Mouse (Mus musculus) forebrain, embryonic 12.5 days (tissue): Measurements from ENCODE around the gene Dgkz. TPM values are rescaled to one million over a fixed set of nuclear protein-coding genes. Genes with fewer than 3 reads are reported as not detected.

Source experiments
- ATAC-seq: fragments of 200-750 bp; cut with Nextera tagmentation; 2 replicates; pipeline ENCODE4 v1.8.0; 2017; ENCODE audit warnings: moderate TSS enrichment; ENCODE audit not compliant: low FRiP score
- H3K27ac ChIP-seq: fragments of 300-500 bp; sonication (generic); 2 replicates; pipeline ENCODE4 v1.5.1; 2016; ENCODE audit warnings: mild to moderate bottlenecking
- H3K27me3 ChIP-seq: fragments of 300-500 bp; sonication (generic); 2 replicates; pipeline ENCODE4 v1.6.1; 2016; ENCODE audit warnings: mild to moderate bottlenecking
- H3K36me3 ChIP-seq: fragments of 300-500 bp; sonication (generic); replicated peaks from 2 replicates; pipeline ENCODE4 v1.6.1; 2016; ENCODE audit warnings: mild to moderate bottlenecking
- H3K4me1 ChIP-seq: fragments of 300-500 bp; sonication (generic); 2 replicates; pipeline ENCODE4 v1.6.1; 2016
- H3K4me2 ChIP-seq: fragments of 300-500 bp; sonication (generic); 2 replicates; pipeline ENCODE4 v1.6.1; 2016; ENCODE audit warnings: mild to moderate bottlenecking, moderate library complexity
- H3K4me3 ChIP-seq: fragments of 300-500 bp; sonication (generic); replicated peaks from 2 replicates; pipeline ENCODE4 v1.5.1; 2016; ENCODE audit warnings: mild to moderate bottlenecking
- H3K9ac ChIP-seq: fragments of 300-500 bp; sonication (generic); 2 replicates; pipeline ENCODE4 v1.6.1; 2016; ENCODE audit warnings: mild to moderate bottlenecking
- H3K9me3 ChIP-seq: fragments of 300-500 bp; sonication (generic); 2 replicates; pipeline ENCODE4 v1.6.1; 2016
- WGBS: fragments of 180-500 bp; shearing (Covaris S2); methylation state at CpG from one replicate; pipeline ENCODE4 v1.1.7; 2016; 5-methylcytosine and 5-hydroxymethylcytosine counted together
- polyA plus RNA-seq: library from polyadenylated mRNA; unstranded; fragments of >200 nt; fragmentation: Nextera tagmentation; extraction: Ambion mirVana; gene quantifications from 2 replicates; pipeline ENCODE4 v1.2.1, GENCODE M21; 2016

Dgkz gene
- polyA plus RNA-seq, 1 experiment from 2014 or later: 28.5 TPM

GRCm38 (mm10) chr2:91939303-91939935, 36.2 kb downstream of the Dgkz start:
- H3K36me3 ChIP-seq: peaks cover 53% of the 10 kb centered on the region
- H3K27ac ChIP-seq: no peak overlapping the region
- H3K27me3 ChIP-seq: no peaks in the 10 kb centered on the region
- H3K4me2 ChIP-seq: no peak overlapping the region
- H3K9me3 ChIP-seq: no peaks in the 10 kb centered on the region
- no peak overlapping the region for H3K4me3 ChIP-seq
- 86% methylated on average over 15 of the region's 15 CpGs for WGBS
- ATAC-seq: no peak
- peaks cover 7% of the 10 kb centered on the region; the same call in 1 of the 2 replicates for H3K4me1 ChIP-seq
- H3K9ac ChIP-seq: no peak overlapping the region

GRCm38 (mm10) chr2:91936154-91936553, 39.5 kb downstream of the Dgkz start:
- 93% methylated on average over 7 of the region's 7 CpGs for WGBS
- Histone ChIP-seq H3K4me3 (no peak overlapping the region), H3K4me1 (peaks cover 30% of the 10 kb centered on the region), H3K27ac (no peak overlapping the region), H3K27me3 (no peaks in the 10 kb centered on the region), H3K36me3 (peaks cover 59% of the 10 kb centered on the region), H3K4me2 (no peak overlapping the region), H3K9ac (no peak overlapping the region), H3K9me3 (no peaks in the 10 kb centered on the region)
- ATAC-seq: no peak

GRCm38 (mm10) chr2:91934826-91935525, 40.7 kb downstream of the Dgkz start:
- Histone ChIP-seq H3K4me3 (no peak overlapping the region), H3K27ac (no peak overlapping the region), H3K9ac (no peak overlapping the region), H3K9me3 (no peaks in the 10 kb centered on the region), H3K27me3 (no peaks in the 10 kb centered on the region), H3K4me2 (no peak overlapping the region), H3K36me3 (peaks cover 58% of the 10 kb centered on the region), H3K4me1 (peaks cover 40% of the 10 kb centered on the region)
- ATAC-seq: no peak
- WGBS: 89% methylated on average over 9 of the region's 9 CpGs

- Histone ChIP-seq H3K4me2 (no peak overlapping the region), H3K4me3 (no peak overlapping the region), H3K9me3 (no peaks in the 10 kb centered on the region), H3K27ac (0 out of 2 replicates have a peak overlapping the region, but pooled peaks have one; percentile 94), H3K27me3 (0 out of 2 replicates have a peak, but pooled peaks cover under 1% of the 10 kb centered on the region), H3K36me3 (peaks cover 51% of the 10 kb centered on the region), H3K9ac (no peak overlapping the region), H3K4me1 (peaks cover 49% of the 10 kb centered on the region)
- WGBS: 69% methylated on average over 8 of the region's 8 CpGs
- no peak for ATAC-seq
Measured at GRCm38 (mm10) chr2:91934016-91934415, 41.6 kb downstream of the Dgkz start.

- Histone ChIP-seq H3K27me3 (0 out of 2 replicates have a peak, but pooled peaks cover 4% of the 10 kb centered on the region), H3K9me3 (no peaks in the 10 kb centered on the region), H3K4me3 (no peak overlapping the region), H3K27ac (peak overlapping the region; percentile 94), H3K4me1 (peaks cover 50% of the 10 kb centered on the region), H3K4me2 (no peak overlapping the region), H3K9ac (peak overlapping the region; percentile 36; the same call in 1 of the 2 replicates), H3K36me3 (peaks cover 51% of the 10 kb centered on the region)
- ATAC-seq: no peak
- WGBS: 30% methylated on average over 9 of the region's 9 CpGs
Measured at GRCm38 (mm10) chr2:91933471-91933870, 42.2 kb downstream of the Dgkz start.

GRCm38 (mm10) chr2:91932737-91933350, 42.8 kb downstream of the Dgkz start:
- H3K9ac ChIP-seq: 0 out of 2 replicates have a peak overlapping the region, but pooled peaks have one; percentile 95
- peak overlapping the region; percentile 77; the same call in 1 of the 2 replicates for H3K4me3 ChIP-seq
- 9% methylated on average over 6 of the region's 6 CpGs for WGBS
- H3K27ac ChIP-seq: peak overlapping the region; percentile 94
- 0 out of 2 replicates have a peak, but pooled peaks cover 7% of the 10 kb centered on the region for H3K27me3 ChIP-seq
- H3K4me1 ChIP-seq: peaks cover 56% of the 10 kb centered on the region
- H3K9me3 ChIP-seq: no peaks in the 10 kb centered on the region
- peak overlapping the region; percentile 82 for H3K4me2 ChIP-seq
- no peak for ATAC-seq
- peaks cover 46% of the 10 kb centered on the region for H3K36me3 ChIP-seq

- Histone ChIP-seq H3K27me3 (peaks cover 7% of the 10 kb centered on the region; the same call in 1 of the 2 replicates), H3K36me3 (peaks cover 40% of the 10 kb centered on the region), H3K4me3 (peak within 1 kb of the TSS; percentile 77), H3K27ac (peak within 1 kb of the TSS; percentile 94), H3K9me3 (no peaks in the 10 kb centered on the region), H3K4me1 (peaks cover 57% of the 10 kb centered on the region), H3K4me2 (peak within 1 kb of the TSS; percentile 82), H3K9ac (peak within 1 kb of the TSS; percentile 95)
- peak; percentile 15; the same call in 1 of the 2 replicates for ATAC-seq
- 2% methylated on average over 16 of the region's 16 CpGs for WGBS
Measured at GRCm38 (mm10) chr2:91932160-91932711, 43.4 kb downstream of the Dgkz start, which contains the start of gene Mdk. Gene Mdk (minus strand): TSS chr2:91932297.

GRCm38 (mm10) chr2:91931328-91932159, 44.1 kb downstream of the Dgkz start:
- no peaks in the 10 kb centered on the region for H3K9me3 ChIP-seq
- ATAC-seq: peak; percentile 81

GRCm38 (mm10) chr2:91930761-91931291, 44.8 kb downstream of the Dgkz start:
- 0% methylated on average over 23 of the region's 23 CpGs for WGBS
- Histone ChIP-seq H3K9ac (peak overlapping the region; percentile 95), H3K4me3 (peak overlapping the region; percentile 77), H3K4me1 (peaks cover 53% of the 10 kb centered on the region), H3K27me3 (peaks cover 15% of the 10 kb centered on the region; the same call in 1 of the 2 replicates), H3K36me3 (peaks cover 28% of the 10 kb centered on the region), H3K4me2 (peak overlapping the region; percentile 82), H3K9me3 (no peaks in the 10 kb centered on the region), H3K27ac (peak overlapping the region; percentile 94)
- ATAC-seq: 0 out of 2 replicates have a peak, but pooled peaks have one; percentile 1

More at GRCm38 (mm10) chr2:91931328-91932159, 44.1 kb downstream of the Dgkz start:
- WGBS: under 1% methylated on average over 50 of the region's 50 CpGs
- Histone ChIP-seq H3K4me1 (peaks cover 53% of the 10 kb centered on the region), H3K27me3 (peaks cover 11% of the 10 kb centered on the region; the same call in 1 of the 2 replicates), H3K36me3 (peaks cover 34% of the 10 kb centered on the region), H3K27ac (peak overlapping the region; percentile 94), H3K9ac (peak overlapping the region; percentile 95), H3K4me3 (peak overlapping the region; percentile 77), H3K4me2 (peak overlapping the region; percentile 82)

- no peaks in the 10 kb centered on the region for H3K9me3 ChIP-seq
- H3K4me2 ChIP-seq: peak overlapping the region; percentile 82
- WGBS: 3% methylated on average over 12 of the region's 12 CpGs
- H3K27me3 ChIP-seq: peaks cover 24% of the 10 kb centered on the region
- peaks cover 20% of the 10 kb centered on the region for H3K36me3 ChIP-seq
- H3K4me3 ChIP-seq: peak overlapping the region; percentile 77
- 0 out of 2 replicates have a peak overlapping the region, but pooled peaks have one; percentile 19 for H3K27ac ChIP-seq
- H3K9ac ChIP-seq: peak overlapping the region; percentile 95
- peaks cover 53% of the 10 kb centered on the region for H3K4me1 ChIP-seq
- 0 out of 2 replicates have a peak, but pooled peaks have one; percentile 10 for ATAC-seq
Measured at GRCm38 (mm10) chr2:91929936-91930335, 45.7 kb downstream of the Dgkz start.

GRCm38 (mm10) chr2:91929455-91929854, 46.2 kb downstream of the Dgkz start:
- no peaks in the 10 kb centered on the region for H3K9me3 ChIP-seq
- no peak for ATAC-seq
- 0 out of 2 replicates have a peak overlapping the region, but pooled peaks have one; percentile 19 for H3K27ac ChIP-seq
- peaks cover 15% of the 10 kb centered on the region; the same call in 1 of the 2 replicates for H3K36me3 ChIP-seq
- WGBS: 49% methylated on average over 3 of the region's 3 CpGs
- peak overlapping the region; percentile 82 for H3K4me2 ChIP-seq
- H3K4me1 ChIP-seq: peaks cover 53% of the 10 kb centered on the region
- H3K4me3 ChIP-seq: peak overlapping the region; percentile 77
- H3K27me3 ChIP-seq: peaks cover 29% of the 10 kb centered on the region
- peak overlapping the region; percentile 95; the same call in 1 of the 2 replicates for H3K9ac ChIP-seq
